Mouse (Mus musculus) MEL (cell line): ENCODE data around the gene Traf1. TPM values are rescaled to one million over a fixed set of nuclear protein-coding genes. Genes with fewer than 3 reads are reported as not detected.

Experiments used
- DNase-seq: peaks from one replicate; pipeline ENCODE4 v3.0.0; 2011; ENCODE audit warnings: low read depth, low spot score
- H3K27ac ChIP-seq: 2 replicates; pipeline ENCODE4 v1.5.1; 2012; ENCODE audit warnings: low read depth, mild to moderate bottlenecking, control low read depth, low read length, moderate library complexity; ENCODE audit not compliant: control insufficient read depth
- H3K27me3 ChIP-seq, 2 experiments: fragments of 150-350 bp in 1 of 2; sonication (generic) in 1 of 2; 2 replicates each; pipeline ENCODE4 v1.6.1; 2012; ENCODE audit warnings: low read length in 2 of 2, mild to moderate bottlenecking in 2 of 2, improper control_type of control experiment in 1 of 2, moderate library complexity in 1 of 2; ENCODE audit not compliant: insufficient read depth in 2 of 2, control insufficient read depth in 1 of 2
- H3K36me3 ChIP-seq, 2 experiments: 2 replicates each; pipeline ENCODE4 v1.6.1; 2012 to 2014; ENCODE audit warnings: low read length in 2 of 2, improper control_type of control experiment in 1 of 2, inconsistent platforms in 1 of 2, mild to moderate bottlenecking in 1 of 2; ENCODE audit not compliant: insufficient read depth in 2 of 2, control insufficient read depth in 1 of 2
- H3K4me1 ChIP-seq, 2 experiments: fragments of 150-350 bp in 1 of 2; sonication (generic) in 1 of 2; 2 replicates each; pipeline ENCODE4 v1.6.1; 2012; ENCODE audit warnings: low read length in 2 of 2, improper control_type of control experiment in 1 of 2, mild to moderate bottlenecking in 1 of 2; ENCODE audit not compliant: insufficient read depth in 2 of 2, control insufficient read depth in 1 of 2
- H3K4me3 ChIP-seq, 2 experiments: fragments of 150-350 bp in 1 of 2; sonication (generic) in 1 of 2; 2 replicates each; pipeline ENCODE4 v1.5.1; 2012; ENCODE audit warnings: low read depth in 2 of 2, low read length in 2 of 2, mild to moderate bottlenecking in 2 of 2, moderate library complexity in 2 of 2, control low read depth in 1 of 2, improper control_type of control experiment in 1 of 2; ENCODE audit not compliant: control insufficient read depth in 1 of 2, insufficient read depth in 1 of 2
- H3K79me2 ChIP-seq: 2 replicates; pipeline ENCODE4 v1.6.1; 2012; ENCODE audit warnings: mild to moderate bottlenecking, low read length, moderate library complexity; ENCODE audit not compliant: control insufficient read depth, poor library complexity, insufficient read depth
- H3K9ac ChIP-seq: 2 replicates; pipeline ENCODE4 v1.6.1; 2012; ENCODE audit warnings: low read depth, mild to moderate bottlenecking, control low read depth, low read length, moderate library complexity; ENCODE audit not compliant: control insufficient read depth, poor library complexity, severe bottlenecking
- H3K9me3 ChIP-seq: fragments of 150-350 bp; sonication (generic); replicated peaks from 2 replicates; pipeline ENCODE4 v1.6.1; 2012; ENCODE audit warnings: mild to moderate bottlenecking, low read length, improper control_type of control experiment, moderate library complexity; ENCODE audit not compliant: insufficient read depth
- BHLHE40 ChIP-seq: IDR thresholded peaks from 2 replicates; pipeline ENCODE4 v1.6.1; 2012; ENCODE audit warnings: low read depth, mild to moderate bottlenecking, inconsistent platforms, low read length, improper control_type of control experiment, borderline replicate concordance
- CTCF ChIP-seq, 3 experiments: IDR thresholded peaks in 2 of 3; conservative IDR thresholded peaks in 1 of 3; 2 replicates each; pipeline ENCODE4 v1.5.1; 2011 to 2012; ENCODE audit warnings: low read length in 3 of 3, low read depth in 2 of 3, mild to moderate bottlenecking in 2 of 3, improper control_type of control experiment in 1 of 3, inconsistent platforms in 1 of 3, mixed read lengths in 1 of 3, moderate library complexity in 1 of 3; ENCODE audit not compliant: control insufficient read depth in 1 of 3, insufficient read depth in 1 of 3, poor library complexity in 1 of 3, severe bottlenecking in 1 of 3
- EP300 ChIP-seq, 2 experiments: IDR thresholded peaks; 2 replicates each; pipeline ENCODE4 v1.6.1; 2011; ENCODE audit warnings: improper control_type of control experiment in 2 of 2, low read length in 2 of 2, low read depth in 1 of 2, mild to moderate bottlenecking in 1 of 2
- JUND ChIP-seq: IDR thresholded peaks from 2 replicates; pipeline ENCODE4 v1.6.1; 2011; ENCODE audit warnings: low read depth, mild to moderate bottlenecking, improper control_type of control experiment, low read length
- MAX ChIP-seq: IDR thresholded peaks from 2 replicates; pipeline ENCODE4 v1.6.1; 2011; ENCODE audit warnings: low read length, improper control_type of control experiment
- MAZ ChIP-seq: IDR thresholded peaks from 2 replicates; pipeline ENCODE4 v1.6.1; 2012; ENCODE audit warnings: low read depth, mild to moderate bottlenecking, inconsistent platforms, low read length, improper control_type of control experiment
- MEF2A ChIP-seq: IDR thresholded peaks from 2 replicates; pipeline ENCODE4 v1.6.1; 2014; ENCODE audit warnings: low read depth, mild to moderate bottlenecking, inconsistent platforms, low read length, improper control_type of control experiment; ENCODE audit not compliant: poor library complexity, insufficient replicate concordance, severe bottlenecking; ENCODE audit errors: extremely low read depth
- MYB ChIP-seq: IDR thresholded peaks from 2 replicates; pipeline ENCODE4 v1.6.1; 2011; ENCODE audit warnings: mild to moderate bottlenecking, low read depth, low read length, improper control_type of control experiment
- MYC ChIP-seq: IDR thresholded peaks from 2 replicates; pipeline ENCODE4 v1.6.1; 2011; ENCODE audit warnings: low read depth, mild to moderate bottlenecking, low read length, improper control_type of control experiment, moderate library complexity
- POLR2AphosphoS2 ChIP-seq: IDR thresholded peaks from 2 replicates; pipeline ENCODE4 v1.6.1; 2011; ENCODE audit warnings: low read length, improper control_type of control experiment
- RAD21 ChIP-seq: IDR thresholded peaks from 2 replicates; pipeline ENCODE4 v1.6.1; 2011; ENCODE audit warnings: mild to moderate bottlenecking, low read depth, low read length, improper control_type of control experiment
- RCOR1 ChIP-seq: IDR thresholded peaks from 2 replicates; pipeline ENCODE4 v1.6.1; 2012; ENCODE audit warnings: low read depth, mild to moderate bottlenecking, inconsistent platforms, low read length, improper control_type of control experiment
- SIN3A ChIP-seq: IDR thresholded peaks from 2 replicates; pipeline ENCODE4 v1.6.1; 2012; ENCODE audit warnings: low read length, improper control_type of control experiment, inconsistent platforms
- SMC3 ChIP-seq: IDR thresholded peaks from 2 replicates; pipeline ENCODE4 v1.6.1; 2011; ENCODE audit warnings: low read depth, low read length, improper control_type of control experiment
- TCF12 ChIP-seq: IDR thresholded peaks from 2 replicates; pipeline ENCODE4 v1.6.1; 2014; ENCODE audit warnings: low read depth, mild to moderate bottlenecking, inconsistent platforms, low read length, improper control_type of control experiment, moderate library complexity
- UBTF ChIP-seq: IDR thresholded peaks from 2 replicates; pipeline ENCODE4 v1.6.1; 2012; ENCODE audit warnings: low read depth, mild to moderate bottlenecking, inconsistent platforms, low read length, improper control_type of control experiment, moderate library complexity, borderline replicate concordance; ENCODE audit not compliant: insufficient read depth
- ZMIZ1 ChIP-seq: IDR thresholded peaks from 2 replicates; pipeline ENCODE4 v1.6.1; 2012; ENCODE audit warnings: low read depth, mild to moderate bottlenecking, inconsistent platforms, low read length, improper control_type of control experiment, moderate library complexity
- ZNF384 ChIP-seq: IDR thresholded peaks from 2 replicates; pipeline ENCODE4 v1.6.1; 2012; ENCODE audit warnings: low read depth, mild to moderate bottlenecking, inconsistent platforms, low read length, improper control_type of control experiment
- polyA plus RNA-seq, 2 experiments: library from polyadenylated mRNA; stranded (reverse) in 1 of 2; unstranded in 1 of 2; fragments of >175 nt in 1 of 2; fragments of >200 nt in 1 of 2; gene quantifications; 2 replicates each; pipeline versions ENCODE4 v1.2.1 to v1.2.4; 2012; ENCODE audit warnings: low replicate concordance in 2 of 2, low read depth in 1 of 2; ENCODE audit not compliant: insufficient read length in 2 of 2, insufficient read depth in 1 of 2, missing spikeins in 1 of 2
- total RNA-seq: library from RNA; depleted of rRNA; stranded (reverse); fragments of 300-350 nt; gene quantifications from 2 replicates; pipeline ENCODE4 v1.2.3, GENCODE M21; 2012

The Traf1 gene
- total and polyA plus RNA-seq, 3 experiments, result 0.03 to 0.04 TPM; not detected in 1

GRCm38 (mm10) chr2:34899682-34900081 lies 61.9 kb downstream of the Traf1 start:
- Histone ChIP-seq H3K9ac (no peak overlapping the region), H3K36me3 (peaks cover 0 to 2% of the 10 kb centered on the region in 2 experiments; a peak in 1 of 4 replicates), H3K4me1 (peaks cover 0 to 7% of the 10 kb centered on the region in 2 experiments; a peak in 1 of 4 replicates)

GRCm38 (mm10) chr2:34897820-34898219 lies 63.8 kb downstream of the Traf1 start:
- Histone ChIP-seq H3K9me3 (no peaks in the 10 kb centered on the region), H3K79me2 (no peaks in the 10 kb centered on the region), H3K4me1 (no peaks in the 10 kb centered on the region), H3K27ac (no peak overlapping the region), H3K36me3 (no peaks in the 10 kb centered on the region), H3K4me3 (no peak overlapping the region), H3K27me3 (no peaks in the 10 kb centered on the region), H3K9ac (no peak overlapping the region)
- peak; percentile 75 for DNase-seq
- peak; percentile 54 for TF ChIP-seq RAD21
- peak; percentile 29; the same call in 1 of the 2 replicates for TF ChIP-seq SIN3A
- TF ChIP-seq MYC, result no peak
- TF ChIP-seq POLR2AphosphoS2, result no peak
- no peak for TF ChIP-seq MAZ
- TF ChIP-seq BHLHE40, result peak; percentile 34; the same call in 1 of the 2 replicates
- no peak for TF ChIP-seq MYB
- TF ChIP-seq SMC3, result peak; percentile 56
- TF ChIP-seq CTCF (IDR thresholded peaks at IDR 0.05 in 2 of 3, conservative IDR thresholded peaks at IDR 0.05 in 1 of 3; ENCODE audit: control insufficient read depth in 1 of 3, insufficient read depth in 1 of 3, low read depth in 2 of 3, low read length in 3 of 3, poor library complexity in 1 of 3, severe bottlenecking in 1 of 3), result peak; percentile 67 to 90 (median 85)

More at GRCm38 (mm10) chr2:34899682-34900081, 61.9 kb downstream of the Traf1 start:
- H3K9me3 ChIP-seq, result no peaks in the 10 kb centered on the region
- DNase-seq, result no peak
- TF ChIP-seq MAZ, result no peak
- TF ChIP-seq RCOR1, result no peak
- TF ChIP-seq MAX, result no peak
- no peak for TF ChIP-seq JUND
- no peak for TF ChIP-seq TCF12
- no peak for TF ChIP-seq ZNF384
- no peak for TF ChIP-seq MEF2A
- TF ChIP-seq UBTF, result no peak
- TF ChIP-seq EP300 (IDR thresholded peaks at IDR 0.05; ENCODE audit: low read depth in 1 of 2, low read length in 2 of 2), result no peak
- no peak for TF ChIP-seq ZMIZ1
- no peak for TF ChIP-seq MYB
- TF ChIP-seq, all 39 proteins: peak for 0
- Histone ChIP-seq H3K79me2 (no peaks in the 10 kb centered on the region), H3K4me3 (no peak overlapping the region), H3K27me3 (no peaks in the 10 kb centered on the region), H3K27ac (no peak overlapping the region)
